Mouse (Mus musculus) CH12.LX (cell line): Measurements from ENCODE around the gene Eif3a. TPM values are rescaled to one million over a fixed set of nuclear protein-coding genes. Genes with fewer than 3 reads are reported as not detected.
A peak's percentile ranks its signal among the peaks of the same experiment; 100 is the strongest.

ENCODE experiments used
- DNase-seq: peaks from one replicate; pipeline ENCODE4 v3.0.0-alpha.2; 2013; ENCODE audit errors: extremely low read depth
- H3K27ac ChIP-seq: 2 replicates; pipeline ENCODE4 v1.5.1; 2012; ENCODE audit warnings: low read depth, mild to moderate bottlenecking, control low read depth, moderate library complexity; ENCODE audit not compliant: insufficient read depth
- H3K27me3 ChIP-seq: replicated peaks from 2 replicates; pipeline ENCODE3; 2012; ENCODE audit warnings: inconsistent platforms
- H3K36me3 ChIP-seq, 2 experiments: replicated peaks in 1 of 2; 2 replicates each; pipeline versions ENCODE3 to v1.6.1; 2012; ENCODE audit warnings: inconsistent platforms in 1 of 2, low read length in 1 of 2, mild to moderate bottlenecking in 1 of 2, mixed read lengths in 1 of 2, moderate library complexity in 1 of 2; ENCODE audit not compliant: control insufficient read depth in 1 of 2, insufficient read depth in 1 of 2
- H3K4me1 ChIP-seq, 2 experiments: 2 replicates each; pipeline ENCODE4 v1.6.1; 2012; ENCODE audit warnings: inconsistent platforms in 1 of 2, moderate library complexity in 1 of 2; ENCODE audit not compliant: insufficient read depth in 2 of 2, control insufficient read depth in 1 of 2
- H3K4me2 ChIP-seq: 2 replicates; pipeline ENCODE4 v1.6.1; 2012; ENCODE audit warnings: low read depth, mild to moderate bottlenecking, control low read depth; ENCODE audit not compliant: poor library complexity, insufficient read depth, severe bottlenecking
- H3K4me3 ChIP-seq, 3 experiments: fragments of 150-350 bp in 1 of 3; sonication (generic) in 1 of 3; replicated peaks in 1 of 3; 2 replicates each; pipeline versions ENCODE3 to v1.5.1; 2011 to 2012; ENCODE audit warnings: low read depth in 2 of 3, low read length in 2 of 3, mild to moderate bottlenecking in 2 of 3, moderate library complexity in 2 of 3, control low read depth in 1 of 3, improper control_type of control experiment in 1 of 3, inconsistent platforms in 1 of 3, mixed read lengths in 1 of 3; ENCODE audit not compliant: poor library complexity in 1 of 3
- H3K79me2 ChIP-seq: replicated peaks from 2 replicates; pipeline ENCODE4 v1.6.1; 2012; ENCODE audit warnings: mild to moderate bottlenecking, moderate library complexity; ENCODE audit not compliant: control insufficient read depth, poor library complexity, insufficient read depth, severe bottlenecking; ENCODE audit errors: extremely low read depth
- H3K9ac ChIP-seq: 2 replicates; pipeline ENCODE4 v1.6.1; 2012; ENCODE audit warnings: low read depth, mild to moderate bottlenecking, control low read depth, moderate library complexity; ENCODE audit not compliant: insufficient read depth
- H3K9me3 ChIP-seq: replicated peaks from 2 replicates; pipeline ENCODE3; 2012; ENCODE audit warnings: low read length, inconsistent platforms, mixed read lengths
- CTCF ChIP-seq, 2 experiments: IDR thresholded peaks in 1 of 2; conservative IDR thresholded peaks in 1 of 2; 2 replicates each; pipeline ENCODE4 v1.5.1; 2011 to 2012; ENCODE audit warnings: low read depth in 2 of 2, low read length in 2 of 2, improper control_type of control experiment in 1 of 2, inconsistent platforms in 1 of 2, mild to moderate bottlenecking in 1 of 2, moderate library complexity in 1 of 2
- ELF1 ChIP-seq: IDR thresholded peaks from 2 replicates; pipeline ENCODE4 v1.6.1; 2014; ENCODE audit warnings: low read depth, mild to moderate bottlenecking, inconsistent platforms, low read length, improper control_type of control experiment
- ETS1 ChIP-seq: conservative IDR thresholded peaks from 2 replicates; pipeline ENCODE4 v1.6.1; 2012; ENCODE audit warnings: low read depth, mild to moderate bottlenecking, inconsistent platforms, low read length, improper control_type of control experiment, moderate library complexity
- IRF4 ChIP-seq: IDR thresholded peaks from 2 replicates; pipeline ENCODE4 v1.6.1; 2014; ENCODE audit warnings: low read depth, mild to moderate bottlenecking, inconsistent platforms, low read length, improper control_type of control experiment
- JUN ChIP-seq: IDR thresholded peaks from 2 replicates; pipeline ENCODE4 v1.6.1; 2011; ENCODE audit warnings: low read depth, mild to moderate bottlenecking, low read length, improper control_type of control experiment, moderate library complexity; ENCODE audit not compliant: insufficient read depth
- JUND ChIP-seq: conservative IDR thresholded peaks from 2 replicates; pipeline ENCODE4 v1.6.1; 2011; ENCODE audit warnings: low read depth, low read length, improper control_type of control experiment
- KAT2A ChIP-seq: IDR thresholded peaks from 2 replicates; pipeline ENCODE4 v1.6.1; 2012; ENCODE audit warnings: low read length, improper control_type of control experiment, inconsistent platforms; ENCODE audit not compliant: insufficient replicate concordance
- MAX ChIP-seq: IDR thresholded peaks from 2 replicates; pipeline ENCODE4 v1.6.1; 2011; ENCODE audit warnings: low read length, improper control_type of control experiment
- MAZ ChIP-seq: IDR thresholded peaks from 2 replicates; pipeline ENCODE4 v1.6.1; 2012; ENCODE audit warnings: low read depth, mild to moderate bottlenecking, inconsistent platforms, low read length, improper control_type of control experiment, moderate library complexity
- MEF2A ChIP-seq: IDR thresholded peaks from 2 replicates; pipeline ENCODE4 v1.6.1; 2014; ENCODE audit warnings: low read depth, mild to moderate bottlenecking, inconsistent platforms, low read length, improper control_type of control experiment, borderline replicate concordance
- NELFE ChIP-seq: IDR thresholded peaks from 2 replicates; pipeline ENCODE4 v1.6.1; 2011; ENCODE audit warnings: low read depth, low read length, improper control_type of control experiment
- POLR2AphosphoS2 ChIP-seq: IDR thresholded peaks from 2 replicates; pipeline ENCODE4 v1.6.1; 2011; ENCODE audit warnings: low read depth, low read length, improper control_type of control experiment
- RAD21 ChIP-seq: IDR thresholded peaks from 2 replicates; pipeline ENCODE4 v1.6.1; 2011; ENCODE audit warnings: low read depth, mild to moderate bottlenecking, low read length, improper control_type of control experiment, moderate library complexity
- SMC3 ChIP-seq: IDR thresholded peaks from 2 replicates; pipeline ENCODE4 v1.6.1; 2011; ENCODE audit warnings: low read depth, low read length, improper control_type of control experiment
- UBTF ChIP-seq: IDR thresholded peaks from 2 replicates; pipeline ENCODE4 v1.6.1; 2012; ENCODE audit warnings: low read depth, mild to moderate bottlenecking, inconsistent platforms, low read length, improper control_type of control experiment, moderate library complexity
- ZC3H11A ChIP-seq: IDR thresholded peaks from 2 replicates; pipeline ENCODE4 v1.6.1; 2012; ENCODE audit warnings: low read depth, mild to moderate bottlenecking, inconsistent platforms, low read length, improper control_type of control experiment
- ZNF384 ChIP-seq: IDR thresholded peaks from 2 replicates; pipeline ENCODE4 v1.6.1; 2012; ENCODE audit warnings: low read depth, low read length, improper control_type of control experiment, inconsistent platforms
- dilution Hi-C: fragments of 300-500 bp; cut with MboI; formaldehyde crosslinking; loops from 2 replicates; pipeline ENCODE4 v1.14.3; 2020; ENCODE audit warnings: low sequenced_read_pairs; ENCODE audit not compliant: extremely low pct_unique_long_range_greater_than_20kb, extremely low pct_ligation_motif_present
- in situ Hi-C: fragments of 300-500 bp; cut with MboI; formaldehyde crosslinking; loops from 3 replicates; pipeline ENCODE4 v1.14.3; 2019; ENCODE audit warnings: low sequenced_read_pairs, low pct_ligation_motif_present, low pct_unique_long_range_greater_than_20kb, mixed read lengths
- polyA plus RNA-seq: library from polyadenylated mRNA; unstranded; fragments of >175 nt; gene quantifications from 2 replicates; pipeline ENCODE4 v1.2.1, GENCODE M21; 2012; ENCODE audit warnings: low read depth; ENCODE audit not compliant: insufficient read length
- total RNA-seq, 2 experiments: library from RNA; depleted of rRNA; stranded (reverse); fragments of 300-350 nt in 1 of 2; fragments of >200 nt in 1 of 2; gene quantifications; 2 replicates each; pipeline ENCODE4 v1.2.3; 2012 to 2014

Gene Eif3a
- total and polyA plus RNA-seq, 3 experiments = 128 to 372 (median 213) TPM

GRCm38 (mm10) chr19:60837747-60838146 is 47.3 kb upstream of the Eif3a start:
- TF ChIP-seq MAX (no peak), SMC3 (peak; percentile 89), NELFE (peak; percentile 46; the same call in 1 of the 2 replicates), JUND (0 out of 2 replicates have a peak, but pooled peaks have one; percentile 30), KAT2A (no peak), IRF4 (peak; percentile 12; the same call in 1 of the 2 replicates), JUN (0 out of 2 replicates have a peak, but pooled peaks have one; percentile 22), MAZ (no peak), ETS1 (no peak), ZC3H11A (peak; percentile 57), RAD21 (peak; percentile 89), ELF1 (peak; percentile 21; the same call in 1 of the 2 replicates), ZNF384 (no peak), UBTF (no peak), MEF2A (no peak), POLR2AphosphoS2 (no peak), CTCF (conservative IDR thresholded peaks at IDR 0.05 in 1 of 2, IDR thresholded peaks at IDR 0.05 in 1 of 2; ENCODE audit: low read depth in 2 of 2, low read length in 2 of 2) (peak; percentile 66 to 88)
- Histone ChIP-seq H3K4me3 (no peak overlapping the region), H3K79me2 (no peaks in the 10 kb centered on the region), H3K27me3 (no peaks in the 10 kb centered on the region), H3K4me1 (no peaks in the 10 kb centered on the region; a peak in 1 of 4 replicates), H3K9me3 (no peaks in the 10 kb centered on the region), H3K36me3 (peaks cover 53 to 88% of the 10 kb centered on the region in 2 experiments), H3K27ac (no peak overlapping the region), H3K4me2 (no peak overlapping the region), H3K9ac (no peak overlapping the region)
- dilution Hi-C loops = no loop called here
- in situ Hi-C loops = no loop called here
- DNase-seq = peak; percentile 85

GRCm38 (mm10) chr19:60818677-60819076 is 28.2 kb upstream of the Eif3a start:
- no peak for TF ChIP-seq UBTF
- TF ChIP-seq, all 38 proteins: peak for 0
- Histone ChIP-seq H3K27me3 (no peaks in the 10 kb centered on the region), H3K79me2 (peaks cover 3% of the 10 kb centered on the region; the same call in 1 of the 2 replicates), H3K27ac (no peak overlapping the region), H3K9me3 (no peaks in the 10 kb centered on the region), H3K4me3 (no peak overlapping the region), H3K36me3 (peaks cover 42 to 78% of the 10 kb centered on the region in 2 experiments), H3K4me2 (no peak overlapping the region), H3K4me1 (peaks cover 3 to 15% of the 10 kb centered on the region in 2 experiments; a peak in 2 of 4 replicates), H3K9ac (no peak overlapping the region)
- no peak for DNase-seq
- in situ Hi-C loops = no loop called here
- dilution Hi-C loops = no loop called here
